Mouse (Mus musculus): ENCODE results near the gene Gm7879.
A peak's percentile ranks its signal among the peaks of the same experiment; 100 is the strongest.
"Not testable (repeated sequence)": the region's sequence is repeated elsewhere in the genome, so short reads cannot be mapped to it uniquely, and the experiment has no call there.

Gm7879 gene

DNA sequence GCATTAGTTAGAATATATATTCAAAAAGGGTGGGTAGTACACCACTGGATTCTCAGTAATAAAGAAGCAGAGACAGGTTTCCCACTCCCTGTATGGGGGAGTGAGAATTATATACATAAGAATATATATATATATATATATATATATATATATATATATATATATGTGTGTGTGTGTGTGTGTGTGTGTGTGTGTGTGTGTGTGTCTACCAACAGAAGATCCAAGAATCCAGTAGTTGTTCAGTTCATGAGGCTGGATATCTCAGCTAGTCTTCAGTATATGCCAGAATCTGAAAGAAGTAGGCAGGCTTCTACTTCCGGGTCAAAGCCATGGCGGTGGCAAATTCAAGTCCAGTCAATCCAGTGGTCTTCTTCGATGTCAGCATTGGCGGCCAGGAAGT, at the start of gene Gm7879:
Gm7879 (plus strand) TSS at position 301 of the 400 bp plus-strand sequence.
- DNase-seq (ENCODE audit: low read depth), result not testable (repeated sequence)

DNA sequence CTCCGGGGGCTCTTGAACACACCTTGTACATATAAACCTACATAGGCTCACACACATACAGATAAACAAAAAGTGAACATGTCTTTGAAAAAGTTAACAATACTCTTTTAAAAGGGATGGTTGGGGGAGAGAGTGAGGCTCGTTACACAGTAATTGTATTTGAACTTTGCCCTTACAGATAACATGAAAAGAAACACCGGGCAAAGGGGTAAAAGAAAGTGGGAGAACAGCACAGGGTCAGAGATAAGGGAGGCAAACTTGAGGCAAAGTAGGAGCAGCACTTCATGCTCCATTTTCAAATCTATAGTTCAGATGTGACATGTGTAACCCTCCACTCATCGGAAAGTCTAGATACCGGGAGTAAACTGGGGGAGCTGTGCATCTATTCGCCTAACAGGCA, 49.3 kb upstream of the Gm7879 start:
- DNase-seq (ENCODE audit: low read depth), result no peak

DNA sequence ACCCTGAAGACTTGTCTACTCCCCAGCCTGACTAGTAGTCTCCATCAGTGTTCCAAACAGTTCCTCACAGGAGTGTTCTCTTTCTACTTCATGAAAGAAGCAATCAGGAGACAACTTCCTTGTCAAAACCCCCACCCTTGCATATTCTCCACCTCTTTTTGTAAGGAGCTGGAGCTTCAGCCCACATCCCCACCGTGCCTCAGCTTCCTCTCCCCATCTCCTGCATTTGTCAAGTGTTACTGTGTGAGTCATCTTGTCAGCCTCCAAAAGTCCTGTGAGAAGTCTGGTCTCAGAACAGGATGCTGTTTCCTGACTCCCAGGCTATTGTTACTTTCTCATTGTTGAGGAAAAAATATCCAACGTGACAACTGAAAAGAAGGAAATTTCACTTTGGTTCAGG, 47.6 kb upstream of the Gm7879 start:
- DNase-seq (ENCODE audit: low read depth), result no peak

DNA sequence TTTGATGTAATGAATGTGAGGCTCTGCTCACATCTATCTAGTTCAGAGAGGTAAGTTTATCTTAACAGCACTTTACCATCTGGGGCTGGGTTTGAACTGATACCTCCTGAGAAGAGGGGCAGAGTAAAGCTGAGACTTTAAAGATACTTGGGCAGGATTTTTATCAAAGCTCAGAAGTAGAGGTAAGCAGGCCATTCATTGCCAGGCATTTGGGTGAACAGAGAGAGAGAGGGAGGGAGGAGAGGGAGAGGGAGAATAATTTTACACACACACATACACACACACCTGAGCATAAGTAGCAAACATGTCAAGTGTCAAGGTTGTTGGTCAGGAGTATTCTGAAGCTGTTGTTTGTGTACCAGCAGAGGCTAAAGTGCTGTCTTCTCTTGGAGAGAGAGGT, 44.7 kb upstream of the Gm7879 start, which contains the start of gene Cd38:
Cd38 (plus strand) TSS at position 301 of the 400 bp plus-strand sequence.
- peak; percentile 6 for DNase-seq (ENCODE audit: low read depth)

DNA sequence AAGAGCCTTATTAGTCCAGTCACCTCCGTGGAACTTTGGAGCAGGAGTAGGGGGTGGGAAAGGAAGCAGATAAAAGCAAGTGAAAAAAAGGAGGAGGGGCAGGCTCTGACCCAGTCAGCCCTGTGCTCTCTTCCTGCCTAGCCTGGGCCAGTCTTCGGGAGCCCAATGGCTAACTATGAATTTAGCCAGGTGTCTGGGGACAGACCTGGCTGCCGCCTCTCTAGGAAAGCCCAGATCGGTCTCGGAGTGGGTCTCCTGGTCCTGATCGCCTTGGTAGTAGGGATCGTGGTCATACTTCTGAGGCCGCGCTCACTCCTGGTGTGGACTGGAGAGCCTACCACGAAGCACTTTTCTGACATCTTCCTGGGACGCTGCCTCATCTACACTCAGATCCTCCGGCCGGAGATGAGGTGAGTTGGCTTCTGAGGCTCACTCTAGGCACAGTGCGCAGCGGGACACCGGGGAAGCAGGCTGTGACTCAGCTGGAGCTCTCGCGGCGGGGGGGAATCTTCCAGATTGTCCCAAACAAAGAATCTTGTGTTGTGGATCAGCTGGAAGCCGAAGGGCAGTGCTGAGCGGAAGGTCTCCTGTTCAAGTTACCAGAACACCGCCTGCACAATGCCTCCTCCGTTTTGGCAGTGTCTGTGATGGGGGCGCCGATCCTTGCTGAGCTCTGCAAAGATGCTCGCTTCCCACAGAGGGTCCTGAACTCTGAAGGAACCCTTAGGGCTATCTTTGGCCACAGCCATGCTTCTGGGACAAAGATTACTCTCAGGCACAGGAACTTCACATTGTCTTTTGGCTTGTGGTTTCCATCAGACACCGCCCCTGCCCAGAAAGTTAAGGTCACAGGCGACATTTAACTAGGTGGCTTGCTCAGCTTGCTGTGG, 44.0 kb upstream of the Gm7879 start:
- peak; percentile 50 for DNase-seq (ENCODE audit: low read depth)

DNA sequence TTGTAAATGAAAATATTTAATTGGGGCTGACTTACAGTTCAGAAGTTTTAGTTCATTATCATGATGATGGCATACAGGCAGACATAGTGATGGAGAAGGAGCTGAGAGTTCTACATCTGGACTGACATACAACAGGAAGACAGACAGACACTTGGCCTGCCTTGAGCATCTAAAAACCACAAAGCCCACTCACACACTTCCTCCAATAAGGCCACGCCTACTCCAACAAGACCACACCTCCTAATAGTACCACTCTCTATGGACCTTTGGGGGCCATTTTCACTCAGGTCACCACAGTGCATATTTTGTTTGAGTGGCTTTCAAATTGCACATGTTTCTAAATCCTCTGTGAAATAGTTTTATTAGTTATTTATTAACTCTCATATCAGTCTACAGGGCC, 41.1 kb upstream of the Gm7879 start:
- no peak for DNase-seq (ENCODE audit: low read depth)

DNA sequence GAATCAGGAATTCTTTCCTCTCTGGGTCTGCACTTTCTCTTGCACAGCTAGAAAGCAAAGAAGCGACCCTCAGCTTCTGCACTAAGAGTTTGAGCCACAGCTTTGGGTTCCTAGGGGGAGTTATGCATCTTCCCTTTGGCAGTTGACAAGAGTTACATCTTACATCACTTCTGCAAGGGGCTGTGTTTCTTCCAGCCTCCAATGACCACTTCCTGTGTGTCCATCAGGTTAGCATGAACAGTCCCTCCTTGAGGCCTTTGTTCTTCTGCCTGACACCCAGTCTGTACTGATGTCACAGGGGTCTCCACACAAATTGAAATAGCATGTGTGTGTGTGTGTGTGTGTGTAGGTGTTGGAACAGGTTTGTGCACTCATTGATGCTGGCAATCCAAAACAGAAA, 40.3 kb upstream of the Gm7879 start:
- DNase-seq (ENCODE audit: low read depth), result no peak

DNA sequence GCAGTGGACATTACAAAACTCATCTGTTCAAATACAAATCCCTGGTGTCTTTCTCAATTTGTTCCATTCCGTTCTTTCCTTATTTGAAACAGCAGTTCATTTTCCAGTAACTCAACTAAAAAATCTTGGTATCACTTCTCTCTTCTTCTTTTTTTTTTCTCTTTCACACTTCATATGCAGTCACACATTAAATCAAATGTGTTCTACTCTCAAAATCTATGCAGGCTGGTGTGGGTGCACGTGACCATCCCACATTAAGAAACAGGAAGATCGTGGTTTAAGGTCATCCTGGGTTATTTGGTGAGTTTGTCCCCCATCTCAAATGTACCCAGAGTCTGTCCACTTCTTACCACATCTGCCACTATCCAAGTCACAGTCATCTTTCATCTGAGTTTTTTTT, 30.9 kb upstream of the Gm7879 start:
- no peak for DNase-seq (ENCODE audit: low read depth)

DNA sequence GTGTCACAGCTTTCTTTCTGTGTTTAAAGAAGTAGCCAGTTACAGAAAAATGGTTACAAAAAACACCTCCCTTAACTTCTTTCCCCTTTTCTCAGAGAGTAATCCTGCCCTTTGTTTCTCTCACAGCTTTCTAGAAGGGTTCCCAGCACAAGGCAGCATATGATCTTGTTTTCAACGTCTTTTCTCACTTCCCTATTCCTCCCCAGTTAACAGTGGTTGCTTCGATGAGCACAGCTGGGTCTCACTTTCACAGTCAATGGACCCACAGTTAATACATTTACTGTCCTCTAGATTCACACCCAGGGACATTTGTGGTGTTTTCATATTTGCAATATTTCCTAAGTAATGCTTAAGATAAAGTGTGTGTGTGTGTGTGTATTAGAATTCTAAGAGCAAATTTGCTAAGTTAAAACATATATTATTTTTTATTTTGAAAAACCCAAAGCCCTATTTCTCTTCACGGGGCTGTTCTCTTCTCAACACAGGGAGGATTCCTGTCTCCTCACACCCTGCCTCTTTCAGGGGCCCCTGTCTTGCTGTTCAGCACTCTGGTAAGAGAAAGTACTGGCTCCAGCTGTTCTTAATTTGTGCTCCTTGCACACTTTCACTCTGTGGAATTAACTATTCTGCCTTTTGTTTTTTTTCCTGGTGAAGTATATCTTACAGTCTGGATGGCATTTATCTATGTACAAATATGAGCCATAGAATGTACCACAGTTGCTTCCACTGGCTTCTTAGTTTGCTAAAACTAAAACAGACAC, 27.7 kb upstream of the Gm7879 start:
- DNase-seq (ENCODE audit: low read depth), result no peak

DNA sequence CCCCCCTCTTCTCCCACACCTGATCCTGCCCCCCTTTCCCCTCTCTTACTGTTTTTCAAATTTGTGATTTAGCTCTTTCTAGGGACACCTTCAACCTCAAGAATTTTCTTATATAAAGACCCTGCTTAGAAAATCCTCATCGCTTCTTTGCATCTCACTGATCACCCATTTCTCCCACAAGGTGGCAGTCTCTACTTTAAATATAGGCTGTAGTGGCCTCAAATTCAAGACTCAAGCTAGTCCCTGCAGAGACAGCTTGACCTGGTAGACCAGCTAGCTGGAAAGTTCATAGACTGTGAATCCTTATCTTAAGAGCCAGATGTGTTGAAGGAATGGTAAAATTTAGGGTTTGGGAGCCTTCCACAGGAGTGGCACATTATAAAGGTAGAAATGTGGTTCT, 20.6 kb upstream of the Gm7879 start:
- DNase-seq (ENCODE audit: low read depth), result peak; percentile 59

DNA sequence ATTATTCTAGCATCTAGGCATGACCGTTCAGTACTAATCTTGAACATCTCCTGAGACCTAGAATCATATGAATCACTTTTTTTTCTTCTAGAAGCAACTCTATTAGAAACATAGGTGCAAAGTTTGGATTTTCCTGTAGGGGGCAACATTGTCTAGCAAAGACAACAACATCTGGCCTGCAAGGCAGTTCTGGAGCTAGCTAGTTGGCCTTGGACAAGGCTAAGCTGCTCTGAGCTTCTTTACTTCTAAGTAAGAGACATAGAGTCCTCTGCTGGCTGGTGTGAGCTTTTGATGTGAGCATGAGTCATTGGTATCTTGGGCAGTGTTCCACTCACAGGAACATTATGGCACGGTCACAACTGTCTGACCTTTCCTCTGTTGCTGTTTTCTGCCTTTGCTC, 18.8 kb upstream of the Gm7879 start:
- peak; percentile 67 for DNase-seq (ENCODE audit: low read depth)

DNA sequence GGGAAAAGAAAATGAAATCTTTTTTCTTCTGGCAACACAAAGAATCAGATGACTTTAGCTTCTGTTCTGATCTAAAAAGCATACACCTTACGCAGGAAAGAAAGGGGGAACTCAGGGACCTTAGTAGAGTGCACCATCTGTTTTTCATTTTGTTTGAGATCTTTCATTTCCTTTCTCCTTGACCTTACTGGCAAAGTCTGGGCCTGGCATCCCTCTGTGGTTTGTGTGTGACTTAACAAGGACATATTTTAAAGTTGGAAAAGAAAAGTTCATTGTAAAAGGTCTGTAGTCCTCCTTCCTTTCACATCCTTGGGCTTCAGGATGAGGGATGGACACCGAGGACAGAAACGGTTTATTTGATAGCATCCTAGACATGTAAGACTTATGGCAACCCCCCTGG, 17.0 kb upstream of the Gm7879 start:
- no peak for DNase-seq (ENCODE audit: low read depth)

DNA sequence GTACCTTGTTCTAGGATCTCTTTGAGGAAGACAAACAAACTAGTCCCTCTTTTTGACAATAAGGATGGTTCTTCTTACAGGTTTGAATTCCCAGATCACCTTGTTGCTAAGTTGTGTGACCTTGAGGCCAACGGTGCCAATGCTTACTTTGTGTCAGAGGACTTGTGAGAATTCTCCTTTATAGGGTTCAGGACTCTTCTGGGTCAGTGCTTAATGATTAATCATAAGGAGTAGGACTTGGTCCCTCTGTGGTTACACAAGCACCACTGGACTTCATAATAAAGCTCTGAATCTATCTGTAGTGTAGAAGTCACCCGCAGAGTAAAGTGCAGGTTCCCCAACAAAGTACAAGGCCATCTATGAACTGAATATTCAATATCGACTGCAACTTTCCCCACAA, 8.3 kb upstream of the Gm7879 start:
- DNase-seq (ENCODE audit: low read depth), result no peak

DNA sequence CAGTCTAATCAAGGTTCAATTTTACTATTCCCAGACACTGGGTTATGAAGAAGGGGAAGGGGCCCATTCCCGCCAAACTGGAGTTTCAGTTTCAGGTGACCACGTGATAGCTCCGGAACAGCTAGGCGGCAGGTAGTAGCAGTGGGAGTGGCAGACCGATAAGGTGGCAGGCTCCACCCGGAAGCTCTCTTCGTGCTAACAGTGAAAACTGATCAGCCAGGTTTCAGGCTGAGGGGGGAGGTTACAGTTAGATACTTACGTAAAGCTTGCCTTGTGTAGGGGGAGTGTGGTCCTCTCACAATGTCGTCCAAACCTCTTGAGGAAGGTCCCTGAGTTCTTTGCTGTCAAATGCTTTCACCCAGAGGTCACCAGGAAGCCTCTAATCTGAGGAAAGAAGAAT, 3.7 kb upstream of the Gm7879 start:
- no peak for DNase-seq (ENCODE audit: low read depth)

DNA sequence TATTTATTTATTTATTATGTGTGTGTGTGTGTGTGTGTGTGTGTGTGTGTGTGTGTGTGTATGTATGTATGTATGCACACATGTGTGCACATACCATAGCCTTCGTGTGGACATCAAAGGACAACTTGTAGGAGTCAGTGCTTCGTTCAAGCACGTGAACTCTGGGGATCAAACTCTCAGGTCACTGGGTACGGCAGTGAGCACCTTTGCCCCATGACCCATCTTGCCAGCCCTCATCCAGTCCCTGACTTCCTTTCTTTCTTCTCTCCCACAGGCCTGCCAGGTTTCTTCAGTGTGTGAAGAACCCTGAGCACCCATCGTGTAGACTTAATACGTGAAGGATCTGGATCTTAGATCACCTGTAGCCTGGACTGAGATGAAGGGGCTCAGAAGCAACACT, 2.9 kb upstream of the Gm7879 start:
- DNase-seq (ENCODE audit: low read depth), result no peak

DNA sequence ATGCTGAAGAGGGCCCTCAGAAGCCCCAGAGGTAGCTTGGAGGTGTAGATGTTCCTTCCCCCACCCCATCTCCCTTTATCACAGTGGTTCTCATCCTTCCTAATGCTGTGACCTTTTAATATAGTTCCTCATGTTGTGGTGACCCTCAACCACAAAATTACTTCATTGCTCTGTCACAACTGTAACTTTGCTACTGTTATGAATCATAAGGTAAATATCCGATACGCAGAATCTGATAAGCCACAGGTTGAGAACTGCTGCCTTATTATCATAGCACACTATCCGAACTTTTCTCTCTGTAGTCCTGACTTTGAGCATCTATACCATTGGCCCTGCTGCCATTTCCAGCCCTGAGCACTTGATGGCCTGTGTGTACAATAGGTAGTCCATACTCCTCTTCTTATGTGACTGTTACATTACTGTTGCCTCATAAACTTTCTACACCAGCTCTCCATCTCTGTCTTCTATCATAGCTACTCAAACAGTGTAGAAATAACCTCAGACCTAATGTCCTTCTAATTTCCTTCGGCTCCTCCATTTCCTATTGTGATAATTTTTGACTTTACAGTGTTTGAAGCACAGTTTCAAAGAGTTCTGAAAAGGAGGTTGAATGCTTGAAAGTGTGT, 2.4 kb downstream of the Gm7879 start:
- peak; percentile 31 for DNase-seq (ENCODE audit: low read depth)

DNA sequence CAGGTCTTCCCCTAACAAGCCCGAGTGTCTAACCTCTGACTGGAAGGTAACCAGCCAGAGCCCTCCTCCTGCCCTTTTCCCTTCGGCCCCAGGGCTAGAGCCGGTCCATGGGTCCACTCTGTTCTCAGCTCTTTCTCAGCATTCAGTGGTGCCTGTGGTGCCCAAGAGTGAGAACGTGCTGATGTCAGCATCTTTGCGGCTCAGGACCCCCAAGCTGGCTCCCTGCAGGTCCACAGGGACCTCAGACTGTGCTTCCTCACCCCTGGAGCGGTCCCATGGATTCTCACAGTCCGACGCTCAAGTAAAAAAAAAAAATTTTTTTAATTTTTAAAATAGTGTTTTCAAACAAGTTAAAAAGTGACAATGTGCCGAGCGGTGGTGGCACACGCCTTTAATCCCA, 8.9 kb downstream of the Gm7879 start:
- no peak for DNase-seq (ENCODE audit: low read depth)

DNA sequence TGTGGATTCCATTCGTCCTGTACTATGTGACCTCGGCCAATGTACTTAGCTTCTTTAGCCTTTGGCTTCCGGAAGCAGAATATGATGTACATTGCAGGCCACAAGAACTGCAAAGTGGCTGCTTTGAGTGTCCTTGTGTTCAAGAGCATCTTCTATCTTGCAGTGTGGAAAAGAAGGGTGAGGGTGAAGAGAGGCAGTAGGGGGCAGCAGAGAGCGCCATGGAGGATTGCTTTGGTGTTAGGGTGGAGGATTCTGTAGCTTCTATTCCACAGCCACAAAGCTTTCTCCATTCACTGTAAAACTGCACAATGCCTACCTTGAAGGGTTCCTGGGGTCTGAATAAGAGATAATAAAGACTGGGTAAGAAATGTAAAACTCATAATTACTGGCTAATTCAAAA, 11.0 kb downstream of the Gm7879 start:
- DNase-seq (ENCODE audit: low read depth), result peak; percentile 73

DNA sequence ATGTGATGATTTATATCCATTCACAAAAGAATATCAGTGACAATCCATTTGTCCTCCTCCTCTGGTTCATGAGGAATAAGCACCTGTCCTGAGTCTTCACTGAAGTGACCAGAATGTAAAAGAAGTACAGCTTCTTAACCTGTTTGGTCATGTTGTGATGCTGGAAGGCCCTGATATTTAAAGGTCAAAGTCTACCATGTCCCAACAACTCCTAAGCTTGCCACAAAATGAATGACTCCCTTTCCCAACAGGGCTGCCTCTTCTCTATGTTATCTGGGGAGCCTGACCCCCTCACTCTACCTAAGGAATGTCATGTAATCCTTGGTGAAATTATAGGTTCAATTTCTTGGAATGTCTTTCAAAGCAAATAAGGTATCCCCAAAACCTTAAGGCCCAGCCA, 14.8 kb downstream of the Gm7879 start:
- DNase-seq (ENCODE audit: low read depth), result no peak

DNA sequence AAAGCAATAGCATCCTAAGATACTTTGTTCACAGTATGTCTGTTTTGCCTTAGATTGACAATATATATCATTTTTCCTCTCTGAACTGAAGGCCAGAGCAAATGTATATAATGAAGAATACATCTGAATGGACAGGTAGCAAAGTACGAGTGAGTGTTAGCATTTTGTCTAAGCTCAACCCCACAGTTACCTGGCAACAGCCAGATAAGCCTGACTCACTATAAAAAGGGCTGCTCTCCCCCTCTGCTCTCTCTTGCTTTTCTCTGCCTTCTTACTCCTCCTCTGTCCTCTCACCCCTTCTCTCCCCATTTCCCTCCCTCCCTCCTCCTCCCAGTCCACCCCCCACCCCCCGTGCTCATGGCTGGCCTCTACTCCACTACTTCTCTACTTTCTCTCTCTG, 20.3 kb downstream of the Gm7879 start:
- DNase-seq (ENCODE audit: low read depth), result no peak

DNA sequence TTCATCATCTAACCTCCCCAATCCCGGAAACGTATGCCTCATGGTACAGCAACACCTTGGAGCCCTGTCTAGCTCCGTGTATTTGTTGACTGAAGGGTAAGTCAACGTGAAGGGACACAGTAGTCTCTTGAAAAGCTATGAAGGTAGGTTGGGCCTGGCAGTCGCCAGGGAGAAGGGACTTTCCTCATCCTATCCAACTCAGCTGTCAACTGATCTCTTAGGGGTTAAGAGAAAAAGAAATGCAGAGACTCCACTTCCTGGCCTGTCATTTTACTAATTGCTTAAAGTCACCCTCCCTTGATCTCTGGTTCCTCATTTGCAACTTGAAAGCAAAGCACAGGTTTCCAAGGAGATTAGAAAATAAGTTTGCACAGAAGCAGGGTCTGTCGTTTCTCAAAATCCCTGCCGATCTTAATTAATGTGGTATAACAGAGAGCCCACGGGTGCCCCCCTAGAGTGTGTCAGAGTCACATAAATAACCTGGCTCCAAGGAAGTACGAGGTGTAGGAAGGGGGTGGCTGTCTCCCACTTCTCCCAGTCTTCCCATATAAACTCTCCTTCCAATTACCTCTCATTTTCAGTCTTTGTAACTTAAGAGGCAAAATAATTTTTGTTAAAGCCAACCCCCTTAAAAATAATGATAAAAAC, 34.5 kb downstream of the Gm7879 start:
- DNase-seq (ENCODE audit: low read depth), result peak; percentile 55

DNA sequence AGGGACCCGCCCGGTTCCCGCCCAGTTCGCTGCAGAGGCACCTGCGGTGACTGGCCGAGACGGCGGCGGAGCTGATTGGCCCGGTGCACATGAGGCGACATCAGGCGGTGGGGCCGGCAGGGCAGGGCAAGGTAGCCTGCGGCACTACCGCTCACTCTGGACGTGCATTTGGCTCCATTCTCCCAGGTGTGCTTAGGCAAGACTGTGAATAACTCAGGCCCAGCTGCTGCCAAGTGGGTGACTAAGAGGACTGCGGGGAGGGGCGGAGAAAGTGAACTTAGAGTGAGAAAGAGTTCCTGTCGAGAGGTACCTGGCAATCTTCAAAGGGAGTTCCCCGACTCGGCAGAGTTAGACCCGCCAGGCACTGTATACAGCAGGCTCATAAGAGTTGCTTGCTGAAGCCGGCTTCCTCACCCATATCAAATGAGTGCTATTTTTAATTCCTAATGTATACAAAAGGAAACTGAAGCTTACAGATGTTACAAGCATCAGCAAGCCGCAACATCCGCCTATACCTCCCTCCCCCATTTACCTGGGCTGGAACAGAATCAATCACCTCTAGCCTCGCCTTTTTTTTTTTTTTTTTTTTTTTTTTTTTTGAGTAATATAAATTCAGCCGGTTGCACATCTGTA, 35.3 kb downstream of the Gm7879 start:
- peak; percentile 85 for DNase-seq (ENCODE audit: low read depth)
